Mouse (Mus musculus) cerebellum, postnatal 25 days (tissue): Measurements from ENCODE around the gene Txn1.

Experiments
- DNase-seq, 2 experiments: peaks; one replicate each; pipeline ENCODE4 v3.0.0; 2021; ENCODE audit warnings: mixed read lengths in 2 of 2

The Txn1 gene

GRCm38 (mm10) chr4:57895902-57896301, 60.3 kb downstream of the Txn1 start:
- DNase-seq, result no peak

- DNase-seq, result no peak
Observed at GRCm38 (mm10) chr4:57895140-57895539, 61.1 kb downstream of the Txn1 start.
